22 mouse cellular contexts compared by ENCODE assay signal in the genomic region with DNA sequence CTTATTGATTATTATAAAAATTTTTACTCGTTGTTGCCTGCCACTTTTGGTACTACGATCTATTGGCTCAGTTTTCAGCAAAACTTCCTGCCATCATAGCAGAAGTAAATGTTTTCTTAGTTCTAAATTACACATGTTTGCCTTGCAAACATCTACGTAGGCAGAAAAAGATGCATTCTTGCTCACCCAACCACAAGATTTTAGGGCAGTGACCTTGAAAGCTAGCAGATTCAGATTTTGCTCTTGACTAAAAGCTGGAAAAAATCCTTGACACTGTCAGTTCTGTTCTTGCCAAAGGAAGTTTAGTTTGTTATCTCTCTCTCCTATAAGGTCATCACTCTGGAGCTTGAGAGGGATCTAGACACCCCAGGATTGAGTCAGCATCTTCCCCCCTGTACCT.
"Had no signal": no experiment of that assay in that cellular context is flagged by ENCODE, and none has a peak within 500 bp of the region (broad histone marks: within the 10 kb centered on the region; RNA-seq: fewer than 3 reads in every experiment).

No protein-coding gene starts in this region.

- H3K27ac ChIP-seq: heart, adult 2 months; heart, embryonic 13.5 days; heart, embryonic 15.5 days; hindbrain, embryonic 13.5 days; hindbrain, embryonic 15.5 days; hindbrain, postnatal 0 days; kidney, embryonic 15.5 days; kidney, postnatal 0 days; limb, embryonic 13.5 days; limb, embryonic 15.5 days; liver, embryonic 13.5 days; liver, embryonic 15.5 days had no signal

- H3K36me3 ChIP-seq: heart, embryonic 13.5 days; heart, embryonic 15.5 days; hindbrain, embryonic 13.5 days; hindbrain, embryonic 15.5 days; kidney, embryonic 15.5 days; limb, embryonic 13.5 days; limb, embryonic 15.5 days; liver, embryonic 13.5 days; liver, embryonic 15.5 days had no signal

- H3K4me3 ChIP-seq: heart, adult 2 months; heart, embryonic 13.5 days; heart, embryonic 15.5 days; hindbrain, embryonic 13.5 days; hindbrain, embryonic 15.5 days; kidney, embryonic 15.5 days; limb, embryonic 13.5 days; limb, embryonic 15.5 days; liver, embryonic 13.5 days; liver, embryonic 15.5 days had no signal

- H3K4me1 ChIP-seq: heart, embryonic 15.5 days; hindbrain, embryonic 15.5 days; limb, embryonic 15.5 days; liver, embryonic 13.5 days; liver, embryonic 15.5 days had no signal

- DNase-seq: gastrocnemius, postnatal 14 days; gastrocnemius, postnatal 36 days; heart, adult 11 months; heart, adult 2 months; heart, postnatal 14 days; heart, postnatal 36 days; kidney, adult 11 months; kidney, postnatal 25 days; layer of hippocampus, adult 9-11 months; layer of hippocampus, postnatal 36 days; left cerebral cortex, postnatal 4 days; liver, embryonic 13.5 days had no signal

- H3K27me3 ChIP-seq: heart, embryonic 13.5 days; heart, embryonic 15.5 days; hindbrain, embryonic 13.5 days; hindbrain, embryonic 15.5 days; limb, embryonic 13.5 days; limb, embryonic 15.5 days; liver, embryonic 13.5 days; liver, embryonic 15.5 days had no signal
